Mouse (Mus musculus): ENCODE data around the gene U2af1l4.

- TF ChIP-seq CTCF (IDR thresholded peaks at IDR 0.05; ENCODE audit: extremely low read depth, insufficient read depth, insufficient read length, insufficient replicate concordance): no peak
- TF ChIP-seq POLR2A (IDR thresholded peaks at IDR 0.05; ENCODE audit: low read depth, low read length): no peak
These were observed 10.0 kb upstream of the U2af1l4 start for GRCm38 (mm10) chr7:30553021-30553589.
